Mouse (Mus musculus) midbrain, embryonic 15.5 days (tissue): ENCODE measurements around the gene Fhl1. TPM values are rescaled to one million over a fixed set of nuclear protein-coding genes. Genes with fewer than 3 reads are reported as not detected.
A peak's percentile ranks its signal among the peaks of the same experiment; 100 is the strongest.

ENCODE experiments used
- ATAC-seq: fragments of 200-750 bp; cut with Nextera tagmentation; replicated peaks from 2 replicates; pipeline ENCODE4 v1.8.0; 2017; ENCODE audit warnings: moderate TSS enrichment
- H3K27ac ChIP-seq: fragments of 300-500 bp; sonication (generic); 2 replicates; pipeline ENCODE4 v1.5.1; 2015; ENCODE audit warnings: mild to moderate bottlenecking, inconsistent platforms
- H3K27me3 ChIP-seq: fragments of 300-500 bp; sonication (generic); replicated peaks from 2 replicates; pipeline ENCODE4 v1.6.1; 2015; ENCODE audit warnings: inconsistent platforms
- H3K36me3 ChIP-seq: fragments of 300-500 bp; sonication (generic); replicated peaks from 2 replicates; pipeline ENCODE4 v1.6.1; 2015; ENCODE audit warnings: inconsistent platforms
- H3K4me1 ChIP-seq: fragments of 300-500 bp; sonication (generic); 2 replicates; pipeline ENCODE4 v1.6.1; 2015; ENCODE audit warnings: inconsistent platforms
- H3K4me2 ChIP-seq: fragments of 300-500 bp; sonication (generic); 2 replicates; pipeline ENCODE4 v1.6.1; 2015; ENCODE audit warnings: inconsistent platforms, mild to moderate bottlenecking, moderate library complexity
- H3K4me3 ChIP-seq: fragments of 300-500 bp; sonication (generic); 2 replicates; pipeline ENCODE4 v1.5.1; 2015; ENCODE audit warnings: mild to moderate bottlenecking, inconsistent platforms
- H3K9ac ChIP-seq: fragments of 300-500 bp; sonication (generic); 2 replicates; pipeline ENCODE4 v1.6.1; 2015; ENCODE audit warnings: mild to moderate bottlenecking, inconsistent platforms
- H3K9me3 ChIP-seq: fragments of 300-500 bp; sonication (generic); 2 replicates; pipeline ENCODE4 v1.6.1; 2016; ENCODE audit warnings: inconsistent platforms
- WGBS: fragments of 180-500 bp; shearing (Covaris S2); methylation state at CpG from one replicate; pipeline ENCODE4 v1.1.7; 2015; ENCODE audit warnings: mixed read lengths; 5-methylcytosine and 5-hydroxymethylcytosine counted together
- polyA plus RNA-seq: library from polyadenylated mRNA; unstranded; fragments of >200 nt; fragmentation: Nextera tagmentation; extraction: Ambion mirVana; gene quantifications from 2 replicates; pipeline ENCODE4 v1.2.1, GENCODE M21; 2015

Fhl1 gene
- polyA plus RNA-seq = 172 and 177 TPM in 2 replicates

DNA sequence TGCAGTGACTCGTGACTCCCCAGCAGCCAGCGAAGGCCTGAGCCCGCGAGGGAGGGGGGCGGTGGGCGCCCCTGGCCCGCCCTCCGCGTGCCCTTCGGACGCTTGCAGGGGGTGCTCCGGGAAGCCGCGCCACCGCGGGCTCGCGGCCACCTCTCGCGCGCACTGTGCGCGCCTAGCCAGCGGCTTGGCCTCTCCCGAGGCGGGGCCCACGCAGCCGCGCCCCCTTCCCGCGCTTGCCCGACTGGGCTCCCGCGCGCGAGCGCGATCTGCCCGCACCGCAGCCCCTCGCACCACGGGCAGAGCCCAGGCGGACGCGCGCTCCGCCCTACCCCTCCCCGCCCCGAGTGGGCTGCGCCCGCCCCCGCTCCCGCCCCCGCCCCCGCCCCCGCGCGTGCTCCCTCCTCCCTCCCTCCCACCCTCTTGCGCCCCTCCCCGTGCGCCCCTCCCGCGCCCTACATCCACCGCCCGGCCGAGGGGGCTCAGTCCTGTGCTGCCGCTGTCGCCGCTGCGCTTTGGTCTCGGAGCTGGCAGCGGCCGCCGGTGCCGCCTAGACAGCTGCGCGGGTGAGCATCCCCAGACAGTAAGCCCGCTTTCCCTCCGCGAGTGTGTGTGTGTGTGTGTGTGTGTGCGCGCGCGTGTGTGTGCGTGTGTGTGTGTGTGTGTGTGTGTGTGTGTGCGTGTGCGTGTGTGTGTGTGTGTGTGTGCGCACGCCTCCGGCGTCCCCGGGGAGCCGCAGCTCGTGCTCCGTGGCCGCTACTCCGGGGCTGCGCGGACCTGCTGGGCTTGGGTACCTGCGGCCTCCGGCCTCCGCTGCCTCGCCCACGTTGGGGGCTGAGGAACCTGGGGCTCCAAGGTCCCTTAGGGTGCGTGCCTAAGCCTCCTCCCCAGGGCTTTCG is at the start of gene Fhl1:
Gene Fhl1, plus strand, starts transcription at position 482 of the 896 bp plus-strand sequence.
- peaks cover 4% of the 10 kb centered on the region; the same call in 1 of the 2 replicates for H3K4me1 ChIP-seq
- H3K27me3 ChIP-seq = no peaks in the 10 kb centered on the region
- H3K9me3 ChIP-seq = no peaks in the 10 kb centered on the region
- peak within 1 kb of the TSS; percentile 50 for H3K4me2 ChIP-seq
- H3K4me3 ChIP-seq = peak within 1 kb of the TSS; percentile 65
- H3K9ac ChIP-seq = peak within 1 kb of the TSS; percentile 76
- peak within 1 kb of the TSS; percentile 89 for H3K27ac ChIP-seq
- peak; percentile 97 for ATAC-seq
- H3K36me3 ChIP-seq = no peaks in the 10 kb centered on the region
- 43% methylated on average over 46 of the region's 106 CpGs for WGBS

DNA sequence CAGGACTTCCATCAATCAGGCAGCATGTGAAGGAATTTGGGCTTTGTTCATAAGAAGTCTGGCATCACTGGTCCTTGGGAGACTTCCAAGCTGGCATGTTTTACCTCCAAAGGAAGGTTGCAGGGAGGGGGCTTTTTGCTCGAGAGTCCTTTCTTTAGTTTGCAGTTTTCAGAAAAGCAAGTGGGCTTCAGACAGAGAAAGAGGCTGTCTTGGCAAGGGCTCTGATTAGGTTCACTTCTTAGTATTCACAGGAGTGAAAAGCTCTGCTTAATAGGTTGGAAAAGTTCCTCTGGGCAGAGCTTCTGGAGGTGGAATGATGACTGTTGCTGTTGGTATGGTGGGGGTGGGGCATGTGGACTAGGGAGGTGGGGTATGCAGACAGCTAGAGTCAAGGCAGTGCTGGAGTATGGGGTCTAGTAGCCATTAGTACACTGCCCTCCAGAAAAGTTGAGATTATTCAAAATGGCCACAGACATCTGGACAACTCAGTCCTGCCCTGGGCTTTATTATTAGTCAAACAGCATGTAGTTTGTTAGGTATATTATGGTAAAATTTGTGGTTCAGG is 49.3 kb upstream of the Fhl1 start:
- Histone ChIP-seq H3K27me3 (no peaks in the 10 kb centered on the region), H3K4me1 (no peaks in the 10 kb centered on the region), H3K9ac (no peak overlapping the region), H3K4me3 (no peak overlapping the region), H3K27ac (no peak overlapping the region), H3K4me2 (no peak overlapping the region), H3K9me3 (no peaks in the 10 kb centered on the region), H3K36me3 (no peaks in the 10 kb centered on the region)
- peak; percentile 14; the same call in 1 of the 2 replicates for ATAC-seq
- WGBS = 59% methylated on average over 1 of the region's 1 CpGs

DNA sequence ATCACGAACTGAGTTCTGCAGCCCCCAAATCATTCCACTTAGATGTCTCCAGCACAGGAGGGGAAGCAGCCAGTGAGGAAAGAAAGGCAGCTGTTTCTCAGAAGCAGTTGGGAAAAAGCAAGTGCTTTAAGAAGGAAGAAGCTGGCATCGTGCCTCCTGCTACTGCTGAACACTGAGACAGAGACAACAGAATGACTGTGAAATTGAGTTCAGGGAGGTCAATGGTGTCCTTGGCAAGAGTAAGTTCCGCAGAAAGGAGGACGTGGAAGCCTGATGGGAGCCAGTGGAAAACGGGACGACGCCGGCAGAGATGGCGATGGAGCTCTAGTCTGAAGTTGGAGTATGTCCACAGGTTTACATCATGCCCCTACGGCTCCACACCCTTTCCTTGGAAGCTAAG is 48.1 kb upstream of the Fhl1 start:
- Histone ChIP-seq H3K4me2 (no peak overlapping the region), H3K9ac (no peak overlapping the region), H3K4me1 (no peaks in the 10 kb centered on the region), H3K27me3 (no peaks in the 10 kb centered on the region), H3K4me3 (no peak overlapping the region), H3K9me3 (no peaks in the 10 kb centered on the region), H3K27ac (no peak overlapping the region), H3K36me3 (no peaks in the 10 kb centered on the region)
- 88% methylated on average over 10 of the region's 10 CpGs for WGBS
- ATAC-seq = no peak

DNA sequence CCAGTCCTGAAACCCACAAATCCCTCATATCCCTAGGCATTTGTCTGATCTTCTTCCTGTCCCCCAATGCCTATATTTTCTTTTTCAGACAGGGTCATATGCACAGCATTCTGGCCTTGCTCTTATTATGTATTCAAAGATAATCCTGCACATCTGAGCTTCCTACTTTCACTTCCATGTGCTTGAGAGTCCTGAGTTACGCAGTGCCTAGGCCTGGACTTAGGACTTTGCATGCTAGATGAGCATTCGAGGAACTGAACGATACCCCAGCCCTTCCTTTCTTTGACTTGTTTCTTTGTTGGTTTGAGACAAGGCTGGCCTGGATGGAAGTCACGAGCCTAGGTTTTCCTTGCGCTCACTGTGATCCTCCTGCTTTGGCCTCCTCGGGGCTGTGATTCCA is 39.0 kb upstream of the Fhl1 start:
- Histone ChIP-seq H3K4me3 (no peak overlapping the region), H3K27ac (no peak overlapping the region), H3K27me3 (no peaks in the 10 kb centered on the region), H3K36me3 (no peaks in the 10 kb centered on the region), H3K9ac (no peak overlapping the region), H3K4me2 (no peak overlapping the region), H3K9me3 (no peaks in the 10 kb centered on the region), H3K4me1 (no peaks in the 10 kb centered on the region)
- no peak for ATAC-seq
- 89% methylated on average over 6 of the region's 6 CpGs for WGBS

GRCm38 (mm10) chrX:56694539-56694938 is 37.0 kb upstream of the Fhl1 start:
- no peaks in the 10 kb centered on the region for H3K9me3 ChIP-seq
- no peak overlapping the region for H3K4me2 ChIP-seq
- no peak overlapping the region for H3K27ac ChIP-seq
- H3K27me3 ChIP-seq = no peaks in the 10 kb centered on the region
- no peaks in the 10 kb centered on the region for H3K4me1 ChIP-seq
- no peak overlapping the region for H3K9ac ChIP-seq
- ATAC-seq = no peak
- H3K4me3 ChIP-seq = no peak overlapping the region
- WGBS = 83% methylated on average over 2 of the region's 2 CpGs
- H3K36me3 ChIP-seq = no peaks in the 10 kb centered on the region

- H3K27me3 ChIP-seq = no peaks in the 10 kb centered on the region
- H3K9ac ChIP-seq = no peak overlapping the region
- no peak overlapping the region for H3K4me2 ChIP-seq
- ATAC-seq = no peak
- WGBS = 75% methylated on average over 6 of the region's 6 CpGs
- no peaks in the 10 kb centered on the region for H3K9me3 ChIP-seq
- no peak overlapping the region for H3K4me3 ChIP-seq
- H3K36me3 ChIP-seq = no peaks in the 10 kb centered on the region
- H3K4me1 ChIP-seq = no peaks in the 10 kb centered on the region
- no peak overlapping the region for H3K27ac ChIP-seq
These were observed 34.3 kb upstream of the Fhl1 start for GRCm38 (mm10) chrX:56697199-56697780.

DNA sequence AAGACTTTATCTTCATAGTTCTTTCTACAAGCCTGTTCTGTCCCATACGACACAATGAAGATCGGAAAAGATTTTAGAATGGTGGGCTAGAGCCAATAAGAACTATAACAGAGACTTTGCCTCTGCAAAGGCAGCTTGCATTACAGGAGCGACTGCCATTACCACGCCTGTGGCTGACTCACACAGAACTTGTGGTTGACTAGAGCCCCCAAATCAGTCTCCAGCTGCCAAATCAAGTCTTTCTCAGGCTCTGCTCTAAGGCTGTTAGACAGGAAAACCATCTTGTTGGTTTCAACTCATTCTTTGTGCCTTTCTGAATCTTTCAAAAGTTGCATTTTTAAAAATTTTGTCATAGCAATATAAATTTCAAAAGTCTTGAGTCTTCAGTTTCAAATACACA is 33.7 kb upstream of the Fhl1 start:
- Histone ChIP-seq H3K9me3 (no peaks in the 10 kb centered on the region), H3K4me2 (no peak overlapping the region), H3K36me3 (no peaks in the 10 kb centered on the region), H3K4me3 (no peak overlapping the region), H3K27ac (no peak overlapping the region), H3K9ac (no peak overlapping the region), H3K27me3 (no peaks in the 10 kb centered on the region), H3K4me1 (no peaks in the 10 kb centered on the region)
- 86% methylated on average over 4 of the region's 4 CpGs for WGBS
- ATAC-seq = no peak

- Histone ChIP-seq H3K9me3 (no peaks in the 10 kb centered on the region), H3K27me3 (no peaks in the 10 kb centered on the region), H3K9ac (no peak overlapping the region), H3K36me3 (no peaks in the 10 kb centered on the region), H3K4me3 (no peak overlapping the region), H3K27ac (no peak overlapping the region), H3K4me2 (no peak overlapping the region), H3K4me1 (no peaks in the 10 kb centered on the region)
- no peak for ATAC-seq
- 85% methylated on average over 3 of the region's 3 CpGs for WGBS
These were observed 30.3 kb upstream of the Fhl1 start for GRCm38 (mm10) chrX:56701261-56701660.

- ATAC-seq = no peak
- no peaks in the 10 kb centered on the region for H3K27me3 ChIP-seq
- H3K4me3 ChIP-seq = no peak overlapping the region
- H3K4me1 ChIP-seq = no peaks in the 10 kb centered on the region
- no peak overlapping the region for H3K27ac ChIP-seq
- no peak overlapping the region for H3K9ac ChIP-seq
- H3K36me3 ChIP-seq = no peaks in the 10 kb centered on the region
- 83% methylated on average over 8 of the region's 8 CpGs for WGBS
- H3K4me2 ChIP-seq = no peak overlapping the region
- H3K9me3 ChIP-seq = no peaks in the 10 kb centered on the region
These were observed 27.5 kb upstream of the Fhl1 start for GRCm38 (mm10) chrX:56703965-56704562.

DNA sequence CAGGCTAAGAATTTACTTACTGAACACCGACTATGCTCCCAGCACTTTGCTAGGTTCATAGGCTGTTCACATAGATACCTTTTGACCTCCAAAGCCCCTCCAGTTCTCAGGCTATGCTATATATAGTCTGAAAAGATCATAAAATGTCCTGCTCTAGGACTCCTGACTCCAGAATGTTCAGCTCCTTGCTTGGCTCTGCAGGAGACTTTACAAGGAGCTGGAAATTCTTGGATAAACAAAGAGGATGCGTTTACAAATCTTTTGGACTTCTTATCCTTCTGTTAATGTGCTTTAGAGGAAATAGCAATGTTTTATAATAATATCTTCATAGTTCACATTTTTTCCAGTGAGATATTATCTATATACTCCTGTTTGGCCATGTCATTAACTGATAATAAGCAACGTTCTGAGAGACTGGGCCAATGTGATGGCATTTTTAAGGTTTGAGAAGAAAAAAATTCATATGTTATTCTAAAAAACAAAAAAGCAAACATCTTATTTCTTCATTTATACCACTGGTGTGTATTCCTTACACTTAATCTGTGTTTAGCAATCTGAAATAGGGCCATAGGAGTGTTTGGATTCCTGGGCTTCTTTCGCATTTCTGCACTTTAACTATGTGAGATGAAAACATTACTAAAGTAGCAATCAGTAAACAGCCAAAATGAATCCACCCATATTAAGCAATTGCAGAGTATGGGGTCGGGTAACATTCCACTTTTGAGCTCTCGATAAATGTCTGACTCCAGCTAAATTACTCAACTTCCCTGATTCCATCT is 22.8 kb upstream of the Fhl1 start:
- Histone ChIP-seq H3K27ac (no peak overlapping the region), H3K4me2 (no peak overlapping the region), H3K9me3 (no peaks in the 10 kb centered on the region), H3K36me3 (no peaks in the 10 kb centered on the region), H3K9ac (no peak overlapping the region), H3K4me1 (no peaks in the 10 kb centered on the region), H3K27me3 (no peaks in the 10 kb centered on the region), H3K4me3 (no peak overlapping the region)
- 81% methylated on average over 6 of the region's 6 CpGs for WGBS
- ATAC-seq = no peak

DNA sequence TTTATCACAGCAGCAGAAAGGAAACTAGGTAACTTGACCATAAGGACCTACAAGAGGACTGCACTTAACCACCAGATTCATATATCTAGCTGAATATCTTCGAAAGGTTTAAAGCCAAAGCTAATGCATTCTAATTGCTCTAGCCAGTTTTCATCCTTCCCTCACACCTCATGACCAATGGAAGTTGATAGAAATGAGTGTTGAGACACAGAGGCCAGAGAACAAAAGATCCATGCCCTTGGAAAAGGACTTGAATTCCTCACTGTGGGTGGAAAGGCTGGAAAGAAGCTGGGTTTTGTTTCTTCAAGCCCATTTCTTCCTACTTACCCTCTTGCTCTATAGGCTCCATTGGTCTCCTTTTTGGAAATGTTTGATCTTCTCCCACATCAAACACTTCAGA is 21.1 kb upstream of the Fhl1 start:
- H3K9me3 ChIP-seq = no peaks in the 10 kb centered on the region
- H3K4me2 ChIP-seq = no peak overlapping the region
- no peaks in the 10 kb centered on the region for H3K36me3 ChIP-seq
- H3K27ac ChIP-seq = no peak overlapping the region
- WGBS = 93% methylated on average over 1 of the region's 1 CpGs
- no peaks in the 10 kb centered on the region for H3K4me1 ChIP-seq
- H3K27me3 ChIP-seq = no peaks in the 10 kb centered on the region
- ATAC-seq = no peak
- no peak overlapping the region for H3K4me3 ChIP-seq
- H3K9ac ChIP-seq = no peak overlapping the region

- WGBS = 58% methylated on average over 1 of the region's 1 CpGs
- H3K27ac ChIP-seq = no peak overlapping the region
These were observed 18.9 kb upstream of the Fhl1 start for GRCm38 (mm10) chrX:56712666-56713065.

More at GRCm38 (mm10) chrX:56712666-56713065, 18.9 kb upstream of the Fhl1 start:
- ATAC-seq = no peak
- H3K4me3 ChIP-seq = no peak overlapping the region
- H3K4me2 ChIP-seq = no peak overlapping the region
- no peaks in the 10 kb centered on the region for H3K9me3 ChIP-seq
- no peaks in the 10 kb centered on the region for H3K36me3 ChIP-seq
- no peak overlapping the region for H3K9ac ChIP-seq
- H3K27me3 ChIP-seq = no peaks in the 10 kb centered on the region
- no peaks in the 10 kb centered on the region for H3K4me1 ChIP-seq
